Mouse (Mus musculus) hindbrain, embryonic 13.5 days (tissue): ENCODE measurements around the gene Gm21915. TPM values are rescaled to one million over a fixed set of nuclear protein-coding genes. Genes with fewer than 3 reads are reported as not detected.

Source experiments
- ATAC-seq: fragments of 200-750 bp; cut with Nextera tagmentation; 2 replicates; pipeline ENCODE4 v1.8.0; 2017; ENCODE audit warnings: moderate TSS enrichment; ENCODE audit not compliant: low FRiP score
- H3K27ac ChIP-seq: fragments of 300-500 bp; sonication (generic); 2 replicates; pipeline ENCODE4 v1.5.1; 2015; ENCODE audit warnings: inconsistent platforms, mild to moderate bottlenecking, moderate library complexity
- H3K27me3 ChIP-seq: fragments of 300-500 bp; sonication (generic); 2 replicates; pipeline ENCODE4 v1.6.1; 2015; ENCODE audit warnings: mild to moderate bottlenecking, inconsistent platforms
- H3K36me3 ChIP-seq: fragments of 300-500 bp; sonication (generic); 2 replicates; pipeline ENCODE4 v1.6.1; 2015; ENCODE audit warnings: mild to moderate bottlenecking, inconsistent platforms
- H3K4me1 ChIP-seq: fragments of 300-500 bp; sonication (generic); replicated peaks from 2 replicates; pipeline ENCODE4 v1.6.1; 2015; ENCODE audit warnings: inconsistent platforms
- H3K4me2 ChIP-seq: fragments of 300-500 bp; sonication (generic); 2 replicates; pipeline ENCODE4 v1.6.1; 2015; ENCODE audit warnings: inconsistent platforms, mild to moderate bottlenecking, moderate library complexity
- H3K4me3 ChIP-seq: fragments of 300-500 bp; sonication (generic); 2 replicates; pipeline ENCODE4 v1.5.1; 2015; ENCODE audit warnings: mild to moderate bottlenecking, inconsistent platforms
- H3K9ac ChIP-seq: fragments of 300-500 bp; sonication (generic); 2 replicates; pipeline ENCODE4 v1.6.1; 2015; ENCODE audit warnings: mild to moderate bottlenecking, inconsistent platforms
- H3K9me3 ChIP-seq: fragments of 300-500 bp; sonication (generic); 2 replicates; pipeline ENCODE4 v1.6.1; 2016; ENCODE audit warnings: inconsistent platforms
- WGBS: fragments of 180-500 bp; shearing (Covaris S2); methylation state at CpG from one replicate; pipeline ENCODE4 v1.1.7; 2015; 5-methylcytosine and 5-hydroxymethylcytosine counted together
- polyA plus RNA-seq: library from polyadenylated mRNA; unstranded; fragments of >200 nt; fragmentation: Nextera tagmentation; extraction: Ambion mirVana; gene quantifications from 2 replicates; pipeline ENCODE4 v1.2.1, GENCODE M21; 2015

The Gm21915 gene
- polyA plus RNA-seq, 1 experiment from 2014 or later, result not detected

- Histone ChIP-seq H3K4me2 (no peak overlapping the region), H3K4me3 (no peak overlapping the region), H3K27ac (peak overlapping the region; percentile 40), H3K4me1 (peaks cover 43% of the 10 kb centered on the region), H3K27me3 (no peaks in the 10 kb centered on the region), H3K9me3 (no peaks in the 10 kb centered on the region), H3K36me3 (no peaks in the 10 kb centered on the region), H3K9ac (no peak overlapping the region)
- ATAC-seq, result no peak
- WGBS, result 51% methylated on average over 10 of the region's 10 CpGs
These were observed 34.2 kb downstream of the Gm21915 start for GRCm38 (mm10) chr9:40704364-40705276.

GRCm38 (mm10) chr9:40708448-40709140 is 38.2 kb downstream of the Gm21915 start:
- 20% methylated on average over 12 of the region's 12 CpGs for WGBS
- H3K27me3 ChIP-seq, result no peaks in the 10 kb centered on the region
- no peaks in the 10 kb centered on the region for H3K9me3 ChIP-seq
- H3K4me1 ChIP-seq, result peaks cover 46% of the 10 kb centered on the region
- peak; percentile 54; the same call in 1 of the 2 replicates for ATAC-seq
- H3K27ac ChIP-seq, result peak overlapping the region; percentile 79
- H3K9ac ChIP-seq, result no peak overlapping the region; the same call in 1 of the 2 replicates
- peak overlapping the region; percentile 1; the same call in 1 of the 2 replicates for H3K4me2 ChIP-seq
- no peaks in the 10 kb centered on the region for H3K36me3 ChIP-seq
- no peak overlapping the region for H3K4me3 ChIP-seq

- H3K9ac ChIP-seq, result no peak overlapping the region
- no peaks in the 10 kb centered on the region for H3K36me3 ChIP-seq
- H3K27me3 ChIP-seq, result no peaks in the 10 kb centered on the region
- H3K27ac ChIP-seq, result peak overlapping the region; percentile 79
- no peak overlapping the region for H3K4me2 ChIP-seq
- no peak overlapping the region for H3K4me3 ChIP-seq
- peaks cover 44% of the 10 kb centered on the region for H3K4me1 ChIP-seq
- no peaks in the 10 kb centered on the region for H3K9me3 ChIP-seq
- WGBS, result 54% methylated on average over 7 of the region's 7 CpGs
- 0 out of 2 replicates have a peak, but pooled peaks have one; percentile 17 for ATAC-seq
These were observed 38.7 kb downstream of the Gm21915 start for GRCm38 (mm10) chr9:40709141-40709537.

GRCm38 (mm10) chr9:40709587-40709986 is 39.2 kb downstream of the Gm21915 start:
- Histone ChIP-seq H3K9ac (no peak overlapping the region), H3K36me3 (no peaks in the 10 kb centered on the region), H3K4me3 (no peak overlapping the region), H3K27ac (peak overlapping the region; percentile 79; the same call in 1 of the 2 replicates), H3K27me3 (no peaks in the 10 kb centered on the region), H3K4me2 (no peak overlapping the region), H3K4me1 (peaks cover 40% of the 10 kb centered on the region), H3K9me3 (no peaks in the 10 kb centered on the region)
- WGBS, result 39% methylated on average over 3 of the region's 3 CpGs
- no peak for ATAC-seq

- ATAC-seq, result no peak
- Histone ChIP-seq H3K4me1 (peaks cover 36% of the 10 kb centered on the region), H3K9ac (no peak overlapping the region), H3K36me3 (no peaks in the 10 kb centered on the region), H3K4me3 (no peak overlapping the region), H3K4me2 (no peak overlapping the region), H3K27me3 (no peaks in the 10 kb centered on the region), H3K27ac (peak overlapping the region; percentile 79; the same call in 1 of the 2 replicates), H3K9me3 (no peaks in the 10 kb centered on the region)
- 66% methylated on average over 3 of the region's 3 CpGs for WGBS
These were observed 39.6 kb downstream of the Gm21915 start for GRCm38 (mm10) chr9:40709991-40710390.

- Histone ChIP-seq H3K4me1 (peaks cover 31% of the 10 kb centered on the region), H3K9me3 (no peaks in the 10 kb centered on the region), H3K4me3 (no peak overlapping the region), H3K36me3 (no peaks in the 10 kb centered on the region), H3K27me3 (no peaks in the 10 kb centered on the region), H3K9ac (no peak overlapping the region), H3K27ac (no peak overlapping the region), H3K4me2 (no peak overlapping the region)
- WGBS, result 73% methylated on average over 4 of the region's 4 CpGs
- no peak for ATAC-seq
These were observed 41.2 kb downstream of the Gm21915 start for GRCm38 (mm10) chr9:40711654-40712053.

GRCm38 (mm10) chr9:40717182-40717874 is 46.9 kb downstream of the Gm21915 start:
- WGBS, result 65% methylated on average over 18 of the region's 18 CpGs
- H3K4me1 ChIP-seq, result peaks cover 25% of the 10 kb centered on the region
- H3K4me2 ChIP-seq, result no peak overlapping the region
- no peak overlapping the region for H3K9ac ChIP-seq
- ATAC-seq, result no peak
- no peaks in the 10 kb centered on the region for H3K36me3 ChIP-seq
- H3K27ac ChIP-seq, result peak overlapping the region; percentile 1; the same call in 1 of the 2 replicates
- H3K9me3 ChIP-seq, result no peaks in the 10 kb centered on the region
- H3K27me3 ChIP-seq, result no peaks in the 10 kb centered on the region
- H3K4me3 ChIP-seq, result no peak overlapping the region

- no peak overlapping the region for H3K27ac ChIP-seq
- H3K4me3 ChIP-seq, result no peak overlapping the region
- no peak overlapping the region for H3K4me2 ChIP-seq
- 39% methylated on average over 7 of the region's 7 CpGs for WGBS
- no peak for ATAC-seq
- no peaks in the 10 kb centered on the region for H3K27me3 ChIP-seq
- no peak overlapping the region for H3K9ac ChIP-seq
- H3K4me1 ChIP-seq, result peaks cover 29% of the 10 kb centered on the region
- H3K9me3 ChIP-seq, result no peaks in the 10 kb centered on the region
- no peaks in the 10 kb centered on the region for H3K36me3 ChIP-seq
These were observed 47.4 kb downstream of the Gm21915 start for GRCm38 (mm10) chr9:40717875-40718185.

Other genes starting within 250 kb of the Gm21915 start
- 13.5 and 13.9 TPM in 2 replicates for gene Gramd1b, start 139.2 kb upstream of the Gm21915 start, polyA plus RNA-seq
- gene Clmp, start 15.3 kb downstream of the Gm21915 start, polyA plus RNA-seq, result 46.6 and 47.1 TPM in 2 replicates
- 2,762 and 2,865 TPM in 2 replicates for gene Hspa8, start 130.4 kb downstream of the Gm21915 start, polyA plus RNA-seq
- not detected in 2 replicates for gene Bsx, start 203.5 kb downstream of the Gm21915 start, polyA plus RNA-seq